Mouse (Mus musculus) retina, postnatal 1 day (tissue): ENCODE measurements around the gene Gm35549.

Experiments
- DNase-seq: peaks from one replicate; pipeline ENCODE4 v3.0.0-alpha.2; 2012

The Gm35549 gene

DNA sequence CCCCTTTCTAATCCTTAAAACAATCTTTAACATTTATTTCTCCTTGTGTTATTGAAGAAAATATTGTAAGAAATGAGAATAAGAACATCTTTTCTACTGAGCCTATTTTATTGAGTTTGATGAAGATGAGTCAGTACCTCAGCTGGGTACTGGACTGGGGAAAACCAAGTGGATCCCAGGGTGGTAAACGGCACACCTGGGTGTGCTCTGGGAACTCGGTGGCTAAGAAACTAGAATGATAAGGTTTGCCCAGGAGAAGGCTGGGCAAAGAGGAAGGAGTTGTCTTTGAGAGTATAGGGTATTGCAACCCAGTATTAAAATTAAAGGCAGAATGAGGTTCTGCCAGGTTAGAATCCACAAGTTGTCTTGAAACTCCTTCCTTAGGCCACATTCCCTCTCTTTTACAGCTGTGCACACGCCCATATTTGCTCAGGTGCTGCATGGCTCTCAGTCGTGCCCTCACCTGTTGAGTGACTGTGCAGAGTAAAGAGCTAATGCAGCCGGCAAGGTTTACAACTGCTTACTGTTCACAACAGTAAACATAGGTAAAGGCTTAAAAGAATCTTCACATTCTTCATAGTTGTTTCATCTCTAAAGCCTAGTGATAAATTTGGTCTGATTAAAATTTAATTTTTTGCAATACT is 20.3 kb downstream of the Gm35549 start:
- DNase-seq, result no peak

DNA sequence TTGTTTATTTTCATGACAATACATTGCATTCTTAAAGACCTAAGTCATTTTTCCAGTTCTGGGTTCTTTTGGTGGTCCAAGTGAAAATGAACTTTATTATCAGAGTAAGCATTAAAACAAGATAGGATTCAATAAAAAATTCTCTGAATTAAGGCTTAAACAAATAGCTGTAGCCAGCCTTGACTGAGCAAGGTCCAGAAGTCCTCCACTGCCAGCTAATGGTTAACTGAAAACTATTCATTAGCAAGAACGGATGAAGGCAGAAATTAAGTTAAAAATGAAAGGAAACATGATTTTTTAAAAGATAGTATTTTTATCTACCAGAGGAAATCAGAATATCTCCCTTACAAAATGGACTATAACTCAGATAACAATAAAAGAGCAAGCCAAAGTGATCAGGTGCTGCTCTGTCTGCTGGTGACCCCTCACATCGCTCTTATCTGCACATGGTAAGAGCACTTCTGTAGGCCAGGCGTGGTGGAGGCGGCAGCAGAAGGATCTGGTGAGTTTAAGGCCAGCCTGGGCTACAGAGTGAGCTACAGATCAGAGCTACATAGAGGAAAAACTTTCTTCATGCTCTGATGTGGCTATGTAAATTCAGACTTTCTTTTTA is 28.5 kb downstream of the Gm35549 start:
- no peak for DNase-seq

DNA sequence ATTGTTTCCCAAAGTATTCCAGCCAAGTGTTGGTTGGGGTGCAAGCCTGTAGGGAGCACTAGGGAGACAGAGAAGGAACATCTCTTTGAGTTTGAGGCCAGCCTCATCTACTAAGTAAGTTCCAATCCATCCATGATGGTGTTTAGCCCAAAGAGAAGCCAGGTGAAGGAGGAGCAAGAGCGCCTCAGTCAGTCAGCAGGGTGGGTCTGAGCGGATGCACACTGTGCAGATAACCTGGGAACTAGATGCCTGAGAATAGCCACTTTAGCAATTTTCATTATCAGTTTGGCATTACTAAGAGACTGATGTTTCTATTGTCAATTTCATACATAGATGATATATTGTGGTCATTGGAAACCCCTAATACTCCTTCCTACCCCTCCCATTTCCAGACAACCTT is 29.1 kb downstream of the Gm35549 start:
- DNase-seq, result no peak

DNA sequence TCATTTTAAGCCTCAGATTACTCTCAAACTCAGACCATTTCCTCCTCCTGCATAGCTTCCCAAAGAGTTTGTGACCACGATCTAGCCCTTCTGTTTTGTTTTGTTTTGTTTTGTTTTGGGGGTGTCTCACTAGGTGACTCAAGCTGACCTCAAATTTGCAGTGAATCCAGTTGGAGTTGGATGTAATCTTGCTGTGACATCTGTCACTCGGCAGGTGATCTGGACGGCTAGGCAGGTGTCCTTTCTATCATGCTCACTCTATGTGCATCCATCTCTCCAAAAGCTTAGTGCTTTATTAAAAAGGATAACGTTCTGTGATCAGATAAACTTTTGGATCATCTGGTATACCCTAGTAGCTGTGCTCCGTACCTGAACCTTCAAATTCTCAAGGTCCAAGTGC is 31.4 kb downstream of the Gm35549 start:
- no peak for DNase-seq

DNA sequence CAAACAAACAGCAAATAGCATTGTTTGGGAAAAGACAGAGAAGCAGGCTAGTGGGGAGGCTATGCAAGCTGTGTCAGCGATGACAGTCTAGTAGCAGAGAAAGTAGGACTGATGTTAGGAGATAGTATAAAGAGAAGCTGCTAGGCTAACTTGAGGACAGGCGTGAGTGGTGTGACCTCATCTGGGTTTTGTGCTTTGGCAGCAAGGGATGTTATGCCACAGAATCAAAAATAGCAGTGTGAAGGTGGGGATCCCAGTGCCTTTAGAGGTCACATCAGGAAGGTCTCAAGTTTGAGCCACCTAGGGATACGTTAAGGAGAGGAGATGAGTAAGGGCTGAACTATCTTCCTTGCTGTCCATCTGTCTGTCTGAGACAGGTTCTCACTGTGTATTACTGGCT is 33.6 kb downstream of the Gm35549 start:
- DNase-seq, result no peak

DNA sequence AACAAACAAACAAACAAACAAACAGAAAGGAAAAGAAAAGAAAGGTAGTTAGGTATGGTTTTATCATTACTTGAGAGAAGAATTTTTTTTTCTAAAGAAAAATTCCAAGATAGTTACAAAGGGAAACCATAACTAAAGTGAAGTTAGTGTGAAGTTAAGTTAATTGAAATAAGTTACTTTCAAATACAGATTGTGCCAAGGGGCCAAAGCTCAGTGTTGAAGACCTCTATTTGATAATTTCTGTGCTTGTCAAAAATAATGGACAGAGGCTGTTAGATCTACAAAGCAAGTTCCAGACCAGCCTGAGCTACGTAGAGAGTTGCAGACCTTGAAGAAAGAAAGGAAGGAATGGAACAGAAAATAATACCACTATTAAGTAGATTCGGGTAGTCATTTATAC is 36.6 kb downstream of the Gm35549 start:
- DNase-seq, result no peak

DNA sequence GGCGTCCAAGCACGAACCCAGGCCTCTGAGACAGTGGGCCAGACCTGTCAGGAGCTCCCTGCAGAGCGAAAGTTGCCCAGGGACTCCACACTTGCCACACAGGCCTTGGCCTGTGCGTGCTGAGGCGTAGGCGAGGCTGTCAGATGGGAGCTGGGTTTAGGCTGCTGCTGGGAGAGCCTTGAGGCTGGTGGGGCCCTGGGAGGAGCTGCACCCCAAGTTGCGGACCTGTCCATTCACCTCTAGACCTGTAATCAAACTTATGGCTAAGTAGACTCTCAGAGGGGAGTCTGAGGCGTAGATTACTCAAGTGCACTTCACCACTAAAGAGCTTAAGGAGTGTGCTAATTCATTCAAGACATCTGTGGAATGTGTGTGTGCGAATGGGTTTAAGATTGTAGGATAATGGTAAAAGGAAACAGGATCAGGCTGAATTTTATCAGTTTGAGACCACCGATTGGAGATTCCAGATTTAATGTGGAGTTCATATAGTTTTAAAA is 37.9 kb downstream of the Gm35549 start:
- DNase-seq, result no peak

DNA sequence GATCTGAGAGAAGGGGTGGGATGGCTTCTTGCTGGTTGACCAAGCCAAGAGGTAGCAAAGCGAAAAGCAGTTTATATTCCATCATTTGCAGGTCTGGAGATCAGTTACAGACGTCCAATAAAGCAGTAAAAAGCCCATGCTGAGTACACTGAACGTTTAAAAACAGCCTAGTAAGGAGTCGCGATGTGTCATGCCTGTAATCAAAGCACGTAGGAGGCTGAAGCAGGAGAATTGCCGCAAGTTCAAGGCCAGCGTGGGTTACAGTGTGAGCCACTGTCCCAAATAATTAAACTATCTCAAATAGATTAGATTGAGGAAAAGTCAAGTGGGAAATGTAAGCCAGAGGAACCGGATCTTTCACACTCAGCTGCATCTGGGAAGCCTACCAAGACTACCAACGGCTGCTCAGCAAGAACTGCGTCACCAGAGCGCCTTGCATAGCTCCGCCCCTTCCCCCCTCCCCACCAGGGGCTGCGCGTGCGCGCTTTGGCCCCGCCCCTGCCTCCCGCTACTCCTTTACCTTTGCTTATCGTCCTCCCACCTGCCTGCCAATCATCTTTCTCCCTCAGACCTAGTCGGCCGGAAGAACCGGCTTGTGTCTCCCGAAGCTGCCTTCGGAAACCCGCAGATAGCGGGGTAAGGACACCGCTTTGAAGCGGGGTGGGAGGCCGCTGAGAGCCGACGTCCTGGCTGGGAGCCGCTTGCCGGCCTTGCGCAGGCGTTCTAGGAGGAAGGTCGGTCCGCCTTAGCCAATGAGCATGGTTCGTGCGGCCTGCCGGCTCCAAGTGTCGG is 38.6 kb downstream of the Gm35549 start, which contains the start of gene Tcaim:
TSS of gene Tcaim (plus strand) at position 487 of the 792 bp plus-strand sequence.
- DNase-seq, result peak; percentile 94

DNA sequence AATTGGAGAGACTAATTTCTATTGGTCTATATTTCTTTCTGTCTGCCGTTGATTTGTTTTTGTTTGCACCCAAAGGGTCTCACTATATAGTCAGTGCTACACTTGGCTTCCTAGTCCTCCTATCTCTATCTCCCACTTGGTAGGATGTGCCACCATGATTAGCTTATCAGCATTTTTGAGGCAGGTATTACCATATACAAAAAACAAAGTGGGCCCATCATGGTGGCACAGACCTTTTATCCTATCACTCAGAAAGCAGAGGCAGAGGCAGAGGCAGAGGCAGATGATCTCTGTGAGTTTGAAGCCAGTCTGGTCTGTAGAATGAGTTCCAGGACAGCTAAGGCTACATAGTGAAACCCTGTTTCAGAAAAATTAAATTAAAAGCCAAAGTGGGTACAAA is 57.3 kb downstream of the Gm35549 start:
- DNase-seq, result no peak

DNA sequence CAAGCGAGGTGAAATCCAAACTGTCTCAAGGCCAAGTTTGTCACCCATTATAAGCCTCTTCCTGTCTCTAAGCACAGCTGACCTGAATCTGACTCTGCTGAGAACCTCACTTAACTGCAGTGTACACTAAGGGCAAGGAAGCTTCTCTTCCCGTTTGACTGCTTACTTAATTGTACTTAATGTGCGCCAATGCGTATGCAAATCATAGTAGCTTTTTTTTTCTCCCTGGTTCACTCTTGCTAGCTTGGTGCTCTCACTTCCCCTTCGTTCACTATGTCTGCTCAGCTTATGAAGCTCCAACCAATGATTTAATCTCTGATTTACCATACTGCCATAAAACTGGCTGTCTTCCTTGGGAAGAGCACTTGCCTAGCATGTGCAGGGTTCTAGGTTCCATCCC is 58.6 kb downstream of the Gm35549 start:
- no peak for DNase-seq
